Mouse (Mus musculus): ENCODE data around the gene Ube3b. TPM values are rescaled to one million over a fixed set of nuclear protein-coding genes. Genes with fewer than 3 reads are reported as not detected.

The Ube3b gene
- 30.5 and 55.2 TPM in 2 replicates for polyA plus RNA-seq (2014; fragmentation: Nextera tagmentation; extraction: Ambion mirVana)

GRCm38 (mm10) chr5:114380209-114381012 is at the start of gene Ube3b, which contains the start of gene Kctd10:
TSS of gene Ube3b (plus strand) at chr5:114380607.
TSS of gene Kctd10 (minus strand) at chr5:114380508.
- H3K36me3 ChIP-seq (ENCODE audit: control insufficient read depth, insufficient read depth, low read length) = peaks cover 11% of the 10 kb centered on the region
- H3K9me3 ChIP-seq (ENCODE audit: control insufficient read depth, low read length) = no peaks in the 10 kb centered on the region
- peaks cover 29% of the 10 kb centered on the region for H3K4me1 ChIP-seq (ENCODE audit: control insufficient read depth, insufficient read depth, low read length)
- H3K27ac ChIP-seq (ENCODE audit: low read depth, low read length) = peak within 1 kb of the TSS; percentile 72
- peak within 1 kb of the TSS; percentile 95 for H3K4me3 ChIP-seq (ENCODE audit: low read length)
- peak; percentile 94 for ATAC-seq (ENCODE audit: low FRiP score, low TSS enrichment)
- peak within 1 kb of the TSS; percentile 80 for H3K4me2 ChIP-seq (replicated peaks; ENCODE audit: low read depth, low read length)
- H3K9ac ChIP-seq (ENCODE audit: low read depth, low read length) = peak within 1 kb of the TSS; percentile 96
- H3K27me3 ChIP-seq (ENCODE audit: control insufficient read depth, insufficient read depth, low read length) = no peaks in the 10 kb centered on the region
- under 1% methylated on average over 64 of the region's 74 CpGs for WGBS

DNA sequence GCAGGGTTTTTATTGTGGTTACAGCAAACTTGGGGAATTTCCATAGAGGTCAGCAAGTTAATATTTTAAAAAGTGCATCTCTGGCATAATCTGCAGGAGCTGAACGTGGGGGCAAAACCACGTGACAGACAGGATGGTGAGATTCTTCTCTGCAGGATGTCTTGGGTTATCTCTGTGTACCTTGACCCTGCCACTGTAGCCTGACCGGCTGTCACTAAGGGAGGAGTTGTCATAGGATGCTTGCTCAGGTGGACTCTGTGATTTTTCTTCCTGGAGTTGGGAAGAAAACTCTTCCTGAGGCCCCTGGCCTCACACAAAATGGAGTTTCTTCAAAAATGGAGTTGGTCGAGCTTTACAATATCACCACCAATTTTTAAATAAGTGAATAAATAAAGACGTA is 37.4 kb upstream of the Ube3b start:
- Histone ChIP-seq H3K27ac (ENCODE audit: low read depth, low read length) (no peak overlapping the region), H3K4me2 (replicated peaks; ENCODE audit: low read depth, low read length) (no peak overlapping the region), H3K9me3 (ENCODE audit: control insufficient read depth, low read length) (no peaks in the 10 kb centered on the region), H3K36me3 (ENCODE audit: control insufficient read depth, insufficient read depth, low read length) (no peaks in the 10 kb centered on the region), H3K9ac (ENCODE audit: low read depth, low read length) (no peak overlapping the region), H3K4me3 (ENCODE audit: low read length) (no peak overlapping the region), H3K27me3 (ENCODE audit: control insufficient read depth, insufficient read depth, low read length) (no peaks in the 10 kb centered on the region), H3K4me1 (ENCODE audit: control insufficient read depth, insufficient read depth, low read length) (no peaks in the 10 kb centered on the region)
- ATAC-seq (ENCODE audit: low FRiP score, low TSS enrichment) = no peak
- 85% methylated on average over 5 of the region's 5 CpGs for WGBS

DNA sequence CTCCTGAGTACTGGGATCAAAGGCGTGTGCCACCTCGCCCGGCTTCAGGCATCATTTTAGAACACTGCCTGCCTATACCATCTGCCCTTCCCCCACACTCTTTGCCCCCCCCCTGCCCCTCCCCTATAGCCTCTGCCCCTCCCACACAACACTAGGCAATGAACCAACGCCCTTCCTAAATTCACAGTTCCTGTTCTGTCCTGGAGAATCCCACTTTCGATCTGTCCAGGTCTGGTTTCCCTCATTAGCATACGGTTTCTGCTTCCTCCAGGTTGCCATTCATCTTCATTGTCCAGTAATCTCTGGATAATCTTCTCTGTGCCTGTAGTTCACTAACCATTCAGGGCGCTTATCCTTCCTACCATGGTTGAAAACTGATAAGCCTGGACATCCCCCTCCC is 36.8 kb upstream of the Ube3b start:
- Histone ChIP-seq H3K4me1 (ENCODE audit: control insufficient read depth, insufficient read depth, low read length) (no peaks in the 10 kb centered on the region), H3K4me2 (replicated peaks; ENCODE audit: low read depth, low read length) (no peak overlapping the region), H3K4me3 (ENCODE audit: low read length) (no peak overlapping the region), H3K27ac (ENCODE audit: low read depth, low read length) (no peak overlapping the region), H3K9me3 (ENCODE audit: control insufficient read depth, low read length) (no peaks in the 10 kb centered on the region), H3K36me3 (ENCODE audit: control insufficient read depth, insufficient read depth, low read length) (no peaks in the 10 kb centered on the region), H3K27me3 (ENCODE audit: control insufficient read depth, insufficient read depth, low read length) (no peaks in the 10 kb centered on the region; the same call in 1 of the 2 replicates), H3K9ac (ENCODE audit: low read depth, low read length) (no peak overlapping the region)
- no peak for ATAC-seq (ENCODE audit: low FRiP score, low TSS enrichment)
- WGBS = 81% methylated on average over 7 of the region's 7 CpGs

DNA sequence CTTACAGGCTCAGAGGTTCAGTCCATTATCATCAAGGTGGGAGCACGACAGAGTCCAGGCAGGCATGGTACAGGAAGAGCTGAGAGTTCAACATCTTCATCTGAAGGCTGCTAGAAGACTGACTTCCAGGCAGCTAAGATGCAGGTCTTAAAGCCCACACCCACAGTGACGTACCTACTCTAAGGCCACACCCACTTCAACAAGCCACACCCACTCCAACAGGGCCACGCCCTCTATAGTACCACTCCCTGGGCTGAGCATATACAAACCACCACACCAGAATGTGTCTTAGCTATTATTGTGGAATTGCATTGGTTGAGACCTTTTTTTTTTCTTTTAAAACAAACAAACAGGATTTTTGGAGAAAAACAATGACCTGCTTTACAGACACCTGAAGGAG is 34.9 kb upstream of the Ube3b start:
- Histone ChIP-seq H3K27me3 (ENCODE audit: control insufficient read depth, insufficient read depth, low read length) (no peaks in the 10 kb centered on the region; the same call in 1 of the 2 replicates), H3K9me3 (ENCODE audit: control insufficient read depth, low read length) (no peaks in the 10 kb centered on the region), H3K9ac (ENCODE audit: low read depth, low read length) (no peak overlapping the region), H3K4me3 (ENCODE audit: low read length) (no peak overlapping the region), H3K27ac (ENCODE audit: low read depth, low read length) (no peak overlapping the region), H3K36me3 (ENCODE audit: control insufficient read depth, insufficient read depth, low read length) (no peaks in the 10 kb centered on the region), H3K4me1 (ENCODE audit: control insufficient read depth, insufficient read depth, low read length) (no peaks in the 10 kb centered on the region), H3K4me2 (replicated peaks; ENCODE audit: low read depth, low read length) (no peak overlapping the region)
- WGBS = 63% methylated on average over 3 of the region's 3 CpGs
- no peak for ATAC-seq (ENCODE audit: low FRiP score, low TSS enrichment)

GRCm38 (mm10) chr5:114347005-114347404 is 33.4 kb upstream of the Ube3b start:
- Histone ChIP-seq H3K4me3 (ENCODE audit: low read length) (no peak overlapping the region), H3K36me3 (ENCODE audit: control insufficient read depth, insufficient read depth, low read length) (no peaks in the 10 kb centered on the region), H3K9ac (ENCODE audit: low read depth, low read length) (no peak overlapping the region), H3K27me3 (ENCODE audit: control insufficient read depth, insufficient read depth, low read length) (no peaks in the 10 kb centered on the region; the same call in 1 of the 2 replicates), H3K4me1 (ENCODE audit: control insufficient read depth, insufficient read depth, low read length) (no peaks in the 10 kb centered on the region), H3K9me3 (ENCODE audit: control insufficient read depth, low read length) (no peaks in the 10 kb centered on the region), H3K4me2 (replicated peaks; ENCODE audit: low read depth, low read length) (no peak overlapping the region), H3K27ac (ENCODE audit: low read depth, low read length) (no peak overlapping the region)
- ATAC-seq (ENCODE audit: low FRiP score, low TSS enrichment) = no peak
- WGBS = 85% methylated on average over 10 of the region's 10 CpGs

DNA sequence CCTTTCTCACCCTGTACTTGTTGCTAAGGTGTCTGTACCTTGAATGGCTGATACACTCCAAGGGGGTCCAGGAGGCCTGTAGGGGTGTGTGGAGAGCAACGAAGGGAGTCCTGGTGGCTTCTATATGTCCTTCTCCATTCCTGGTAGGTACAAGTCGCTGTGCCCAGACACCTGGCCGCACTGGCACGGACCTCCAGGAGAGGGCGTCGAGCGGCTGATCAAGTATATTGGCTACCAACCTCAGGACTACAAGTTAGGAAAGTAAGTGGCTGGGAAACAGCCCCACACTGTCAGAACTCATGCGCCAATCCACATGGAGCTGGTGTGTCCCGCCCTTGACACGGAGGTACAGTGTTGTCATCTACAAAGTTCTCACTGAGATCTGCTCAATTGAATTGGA is 28.9 kb upstream of the Ube3b start:
- H3K9me3 ChIP-seq (ENCODE audit: control insufficient read depth, low read length) = no peaks in the 10 kb centered on the region
- H3K9ac ChIP-seq (ENCODE audit: low read depth, low read length) = no peak overlapping the region
- no peaks in the 10 kb centered on the region; the same call in 1 of the 2 replicates for H3K4me1 ChIP-seq (ENCODE audit: control insufficient read depth, insufficient read depth, low read length)
- H3K4me2 ChIP-seq (replicated peaks; ENCODE audit: low read depth, low read length) = no peak overlapping the region
- H3K4me3 ChIP-seq (ENCODE audit: low read length) = no peak overlapping the region
- 60% methylated on average over 10 of the region's 10 CpGs for WGBS
- no peaks in the 10 kb centered on the region for H3K36me3 ChIP-seq (ENCODE audit: control insufficient read depth, insufficient read depth, low read length)
- no peak overlapping the region for H3K27ac ChIP-seq (ENCODE audit: low read depth, low read length)
- no peak for ATAC-seq (ENCODE audit: low FRiP score, low TSS enrichment)
- H3K27me3 ChIP-seq (ENCODE audit: control insufficient read depth, insufficient read depth, low read length) = no peaks in the 10 kb centered on the region; the same call in 1 of the 2 replicates

- peak overlapping the region; percentile 0; the same call in 1 of the 2 replicates for H3K9ac ChIP-seq (ENCODE audit: low read depth, low read length)
- H3K4me3 ChIP-seq (ENCODE audit: low read length) = no peak overlapping the region
- WGBS = 26% methylated on average over 7 of the region's 7 CpGs
- peak overlapping the region; percentile 49; the same call in 1 of the 2 replicates for H3K27ac ChIP-seq (ENCODE audit: low read depth, low read length)
- no peaks in the 10 kb centered on the region for H3K9me3 ChIP-seq (ENCODE audit: control insufficient read depth, low read length)
- H3K4me1 ChIP-seq (ENCODE audit: control insufficient read depth, insufficient read depth, low read length) = peaks cover 6% of the 10 kb centered on the region
- peak overlapping the region; percentile 8; the same call in 1 of the 2 replicates for H3K4me2 ChIP-seq (replicated peaks; ENCODE audit: low read depth, low read length)
- ATAC-seq (ENCODE audit: low FRiP score, low TSS enrichment) = peak; percentile 81
- H3K27me3 ChIP-seq (ENCODE audit: control insufficient read depth, insufficient read depth, low read length) = no peaks in the 10 kb centered on the region
- H3K36me3 ChIP-seq (ENCODE audit: control insufficient read depth, insufficient read depth, low read length) = peaks cover 11% of the 10 kb centered on the region; the same call in 1 of the 2 replicates
Measured at GRCm38 (mm10) chr5:114356250-114356935, 24.0 kb upstream of the Ube3b start.

DNA sequence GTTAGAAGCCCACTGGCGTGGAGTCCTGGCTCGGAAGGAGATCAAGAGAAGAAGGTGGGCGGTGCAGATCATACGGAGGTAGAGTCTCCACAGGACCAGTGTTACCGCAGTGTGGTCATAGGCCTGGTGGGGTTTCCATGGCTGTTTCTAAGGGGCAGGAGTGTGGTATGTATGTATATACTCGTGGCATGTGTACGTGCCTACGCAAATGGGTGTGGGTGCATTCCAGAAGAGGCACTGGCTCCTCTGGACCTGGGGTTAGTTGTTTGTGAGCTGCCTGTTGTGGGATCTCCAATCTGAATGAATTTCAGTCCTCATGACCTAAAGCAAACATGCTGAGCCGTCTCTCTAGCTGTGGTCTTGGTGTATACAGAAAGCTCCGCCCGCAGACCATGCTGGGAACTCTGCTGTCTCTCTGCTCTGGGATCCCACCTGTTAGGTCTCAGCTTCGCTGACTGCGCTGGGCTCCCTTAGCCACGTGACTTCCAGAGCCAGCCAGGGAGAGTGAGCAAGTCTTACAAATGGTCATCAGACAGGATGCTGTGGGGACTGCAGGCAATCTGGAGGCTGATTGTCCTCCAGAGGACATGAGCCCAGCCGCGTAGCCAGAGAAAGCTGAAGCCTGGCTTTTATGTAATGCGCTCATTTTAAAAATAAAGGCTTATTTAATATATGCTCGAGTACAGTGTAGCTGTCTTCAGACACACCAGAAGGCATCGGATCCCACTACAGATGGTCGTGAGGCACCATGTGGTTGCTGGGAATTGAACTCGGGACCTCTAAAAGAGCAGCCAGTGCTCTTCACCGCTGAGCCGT is 23.3 kb upstream of the Ube3b start:
- Histone ChIP-seq H3K9ac (ENCODE audit: low read depth, low read length) (peak overlapping the region; percentile 0; the same call in 1 of the 2 replicates), H3K4me2 (replicated peaks; ENCODE audit: low read depth, low read length) (peak overlapping the region; percentile 8; the same call in 1 of the 2 replicates), H3K4me3 (ENCODE audit: low read length) (no peak overlapping the region), H3K4me1 (ENCODE audit: control insufficient read depth, insufficient read depth, low read length) (peaks cover 6% of the 10 kb centered on the region), H3K36me3 (ENCODE audit: control insufficient read depth, insufficient read depth, low read length) (peaks cover 17% of the 10 kb centered on the region; the same call in 1 of the 2 replicates), H3K27me3 (ENCODE audit: control insufficient read depth, insufficient read depth, low read length) (no peaks in the 10 kb centered on the region), H3K9me3 (ENCODE audit: control insufficient read depth, low read length) (no peaks in the 10 kb centered on the region), H3K27ac (ENCODE audit: low read depth, low read length) (peak overlapping the region; percentile 49; the same call in 1 of the 2 replicates)
- ATAC-seq (ENCODE audit: low FRiP score, low TSS enrichment) = peak; percentile 71
- WGBS = 48% methylated on average over 23 of the region's 23 CpGs

Data from kidney, embryonic 14.5 days (tissue).